Mouse (Mus musculus): ENCODE measurements at regions not wholly inside any gene's neighbourhood (a gene's known extent, or its start where the extent isn't known, plus 50 kb on each side); places are given as distances from the start of the nearest gene placed in this dataset.

DNA sequence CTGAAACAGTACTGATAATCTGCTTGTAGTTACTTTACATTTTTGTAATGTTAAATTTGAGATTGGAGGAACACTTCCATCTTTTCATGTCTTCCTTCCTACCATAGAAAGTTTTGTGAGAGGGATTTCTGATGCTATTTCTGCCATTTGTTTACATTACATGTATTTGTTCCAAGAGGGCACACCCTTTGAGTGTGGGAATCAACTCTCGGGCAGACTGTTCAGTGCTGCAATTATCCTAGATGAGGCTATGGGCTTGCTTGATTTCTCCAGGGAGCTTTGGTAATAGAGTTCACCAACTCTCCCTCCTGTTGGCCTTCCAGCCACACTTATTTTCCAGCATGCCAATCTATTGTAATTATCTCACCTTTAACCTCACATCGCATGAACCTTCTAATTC lies 52.4 kb downstream of the Gm13691 start:
- 95% methylated on average over 2 of the region's 2 CpGs for WGBS
- no peak overlapping the region for H3K27ac ChIP-seq (ENCODE audit: control insufficient read depth, insufficient read depth, low read length)
- H3K4me1 ChIP-seq (replicated peaks; ENCODE audit: control insufficient read depth, insufficient read depth, low read length), result no peaks in the 10 kb centered on the region
- H3K36me3 ChIP-seq (ENCODE audit: control insufficient read depth, insufficient read depth, low read length), result no peaks in the 10 kb centered on the region
- no peak overlapping the region for H3K4me3 ChIP-seq (ENCODE audit: control insufficient read depth, insufficient read depth, low read length)
- no peak for DNase-seq
- no peaks in the 10 kb centered on the region for H3K27me3 ChIP-seq (ENCODE audit: control insufficient read depth, insufficient read depth, low read length)
- TF ChIP-seq CTCF (IDR thresholded peaks at IDR 0.05; ENCODE audit: borderline replicate concordance, control insufficient read depth, extremely low read depth, insufficient read depth, low read length, poor library complexity) (no peak), POLR2A (IDR thresholded peaks at IDR 0.05; ENCODE audit: control insufficient read depth, extremely low read depth, insufficient read depth, low read length, poor library complexity) (no peak)

- no peaks in the 10 kb centered on the region for H3K36me3 ChIP-seq (ENCODE audit: control insufficient read depth, insufficient read depth, low read length)
- H3K4me1 ChIP-seq (replicated peaks; ENCODE audit: control insufficient read depth, insufficient read depth, low read length), result no peaks in the 10 kb centered on the region
- H3K27ac ChIP-seq (ENCODE audit: control insufficient read depth, insufficient read depth, low read length), result no peak overlapping the region
- 94% methylated on average over 9 of the region's 9 CpGs for WGBS
- TF ChIP-seq CTCF (IDR thresholded peaks at IDR 0.05; ENCODE audit: borderline replicate concordance, control insufficient read depth, extremely low read depth, insufficient read depth, low read length, poor library complexity), result no peak
- TF ChIP-seq POLR2A (IDR thresholded peaks at IDR 0.05; ENCODE audit: control insufficient read depth, extremely low read depth, insufficient read depth, low read length, poor library complexity), result no peak
- no peak overlapping the region for H3K4me3 ChIP-seq (ENCODE audit: control insufficient read depth, insufficient read depth, low read length)
- DNase-seq, result no peak
- no peaks in the 10 kb centered on the region for H3K27me3 ChIP-seq (ENCODE audit: control insufficient read depth, insufficient read depth, low read length)
These were observed 58.2 kb downstream of the Gm13691 start for GRCm38 (mm10) chr2:84048398-84049140.

DNA sequence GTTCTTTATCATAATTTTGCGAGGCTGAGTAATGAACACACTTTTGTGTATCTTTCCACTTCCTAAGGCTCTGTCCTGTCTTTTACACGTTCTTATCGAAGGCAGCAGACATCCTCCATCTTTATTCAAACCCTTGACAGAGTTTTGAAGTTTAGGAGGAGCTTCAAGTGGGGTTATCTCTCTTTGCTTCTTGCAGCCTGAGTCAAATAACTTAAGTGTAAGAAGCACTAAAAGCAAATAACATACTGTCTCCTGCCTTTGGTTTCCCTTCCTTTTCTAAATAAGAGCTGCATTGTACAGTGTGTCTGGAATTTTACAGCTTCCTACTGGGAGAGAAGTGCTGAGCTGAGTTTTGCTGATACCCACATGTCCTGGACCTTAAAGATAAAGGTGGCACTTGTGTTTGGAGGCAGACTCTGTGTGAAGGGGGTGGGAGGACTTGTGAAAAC lies 61.6 kb downstream of the Gm13691 start:
- H3K27me3 ChIP-seq (ENCODE audit: control insufficient read depth, insufficient read depth, low read length), result no peaks in the 10 kb centered on the region
- H3K4me3 ChIP-seq (ENCODE audit: control insufficient read depth, insufficient read depth, low read length), result no peak overlapping the region
- H3K4me1 ChIP-seq (replicated peaks; ENCODE audit: control insufficient read depth, insufficient read depth, low read length), result no peaks in the 10 kb centered on the region
- no peaks in the 10 kb centered on the region for H3K36me3 ChIP-seq (ENCODE audit: control insufficient read depth, insufficient read depth, low read length)
- WGBS, result 90% methylated on average over 3 of the region's 3 CpGs
- no peak for DNase-seq
- H3K27ac ChIP-seq (ENCODE audit: control insufficient read depth, insufficient read depth, low read length), result no peak overlapping the region
- no peak for TF ChIP-seq POLR2A (IDR thresholded peaks at IDR 0.05; ENCODE audit: control insufficient read depth, extremely low read depth, insufficient read depth, low read length, poor library complexity)

DNA sequence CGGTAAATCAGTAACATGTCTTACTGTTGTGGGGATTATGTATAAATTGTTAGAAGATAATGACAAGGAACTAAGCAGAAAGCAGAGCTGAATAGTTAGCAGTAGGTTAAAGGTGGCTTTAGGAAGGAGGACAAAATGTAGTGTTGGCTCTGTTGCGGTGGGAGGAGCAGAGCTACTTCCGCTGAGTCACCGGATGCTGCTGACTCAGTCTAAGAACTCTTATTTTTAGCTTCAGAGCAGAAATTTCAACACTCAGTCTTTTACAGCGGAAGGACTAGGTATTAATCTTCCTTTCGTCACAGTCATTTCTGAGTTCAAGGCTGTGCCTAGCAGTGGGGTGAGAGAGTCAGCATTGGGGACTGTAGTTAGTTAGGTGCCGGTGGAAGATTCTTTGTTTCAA lies 68.9 kb downstream of the Gm13691 start:
- Histone ChIP-seq H3K36me3 (ENCODE audit: control insufficient read depth, insufficient read depth, low read length) (no peaks in the 10 kb centered on the region), H3K27me3 (ENCODE audit: control insufficient read depth, insufficient read depth, low read length) (no peaks in the 10 kb centered on the region), H3K4me3 (ENCODE audit: control insufficient read depth, insufficient read depth, low read length) (no peak overlapping the region), H3K27ac (ENCODE audit: control insufficient read depth, insufficient read depth, low read length) (no peak overlapping the region), H3K4me1 (replicated peaks; ENCODE audit: control insufficient read depth, insufficient read depth, low read length) (peaks cover 2% of the 10 kb centered on the region; the same call in 1 of the 2 replicates)
- DNase-seq, result peak; percentile 42
- 44% methylated on average over 7 of the region's 7 CpGs for WGBS
- no peak for TF ChIP-seq POLR2A (IDR thresholded peaks at IDR 0.05; ENCODE audit: control insufficient read depth, extremely low read depth, insufficient read depth, low read length, poor library complexity)
- no peak for TF ChIP-seq CTCF (IDR thresholded peaks at IDR 0.05; ENCODE audit: borderline replicate concordance, control insufficient read depth, extremely low read depth, insufficient read depth, low read length, poor library complexity)

DNA sequence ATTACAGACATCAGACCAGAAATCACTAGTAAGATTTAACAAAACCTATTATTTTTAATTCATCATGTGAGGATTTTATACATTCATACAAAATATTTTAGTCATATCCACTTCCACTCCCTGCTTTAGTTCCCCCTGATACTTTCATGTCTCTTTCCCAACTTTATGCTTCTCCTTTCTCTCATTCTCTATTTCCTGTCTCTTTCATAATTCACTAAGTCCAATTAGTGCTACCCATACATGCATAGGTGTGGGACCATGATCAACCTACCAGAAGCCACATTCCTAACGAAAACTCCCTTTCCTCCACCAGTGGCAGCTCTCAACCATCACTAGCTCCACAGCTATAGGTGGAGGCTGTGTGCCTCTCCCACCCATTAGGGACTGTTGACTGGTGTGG lies 70.9 kb downstream of the Gm13691 start:
- no peak for TF ChIP-seq CTCF (IDR thresholded peaks at IDR 0.05; ENCODE audit: borderline replicate concordance, control insufficient read depth, extremely low read depth, insufficient read depth, low read length, poor library complexity)
- no peak for TF ChIP-seq POLR2A (IDR thresholded peaks at IDR 0.05; ENCODE audit: control insufficient read depth, extremely low read depth, insufficient read depth, low read length, poor library complexity)
- Histone ChIP-seq H3K4me3 (ENCODE audit: control insufficient read depth, insufficient read depth, low read length) (no peak overlapping the region), H3K4me1 (replicated peaks; ENCODE audit: control insufficient read depth, insufficient read depth, low read length) (peaks cover 2% of the 10 kb centered on the region; the same call in 1 of the 2 replicates), H3K36me3 (ENCODE audit: control insufficient read depth, insufficient read depth, low read length) (no peaks in the 10 kb centered on the region), H3K27ac (ENCODE audit: control insufficient read depth, insufficient read depth, low read length) (no peak overlapping the region), H3K27me3 (ENCODE audit: control insufficient read depth, insufficient read depth, low read length) (no peaks in the 10 kb centered on the region)
- no peak for DNase-seq
- WGBS, result 85% methylated on average over 1 of the region's 1 CpGs

GRCm38 (mm10) chr2:84064371-84064770 lies 74.0 kb downstream of the Gm13691 start:
- no peak overlapping the region for H3K4me3 ChIP-seq (ENCODE audit: control insufficient read depth, insufficient read depth, low read length)
- no peak for TF ChIP-seq CTCF (IDR thresholded peaks at IDR 0.05; ENCODE audit: borderline replicate concordance, control insufficient read depth, extremely low read depth, insufficient read depth, low read length, poor library complexity)
- TF ChIP-seq POLR2A (IDR thresholded peaks at IDR 0.05; ENCODE audit: control insufficient read depth, extremely low read depth, insufficient read depth, low read length, poor library complexity), result no peak
- 68% methylated on average over 2 of the region's 2 CpGs for WGBS

DNA sequence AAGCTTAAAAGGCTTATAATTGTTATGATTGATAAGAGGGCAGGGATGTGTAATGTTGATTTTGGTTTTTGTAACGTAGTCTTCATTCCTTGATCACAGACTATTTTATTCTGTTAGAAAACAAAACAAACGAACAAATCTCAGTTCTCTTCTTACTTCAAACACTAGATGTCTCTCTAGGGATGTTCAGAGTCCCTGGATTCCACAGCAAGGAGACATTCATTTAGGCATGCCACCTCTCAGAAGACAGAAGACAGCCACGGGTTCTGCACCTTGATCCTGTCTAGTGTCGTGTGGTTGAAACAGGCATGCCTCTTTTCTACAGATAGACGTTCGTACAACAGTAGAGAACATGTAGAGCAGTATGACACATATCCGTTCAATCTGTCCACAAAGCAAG lies 74.7 kb downstream of the Gm13691 start:
- no peak overlapping the region for H3K4me3 ChIP-seq (ENCODE audit: control insufficient read depth, insufficient read depth, low read length)

More at GRCm38 (mm10) chr2:84064371-84064770, 74.0 kb downstream of the Gm13691 start:
- DNase-seq, result no peak
- Histone ChIP-seq H3K36me3 (ENCODE audit: control insufficient read depth, insufficient read depth, low read length) (no peaks in the 10 kb centered on the region), H3K27me3 (ENCODE audit: control insufficient read depth, insufficient read depth, low read length) (no peaks in the 10 kb centered on the region), H3K4me1 (replicated peaks; ENCODE audit: control insufficient read depth, insufficient read depth, low read length) (peaks cover 1% of the 10 kb centered on the region; the same call in 1 of the 2 replicates), H3K27ac (ENCODE audit: control insufficient read depth, insufficient read depth, low read length) (no peak overlapping the region)

More for the DNA sequence above, 74.7 kb downstream of the Gm13691 start:
- Histone ChIP-seq H3K4me1 (replicated peaks; ENCODE audit: control insufficient read depth, insufficient read depth, low read length) (no peaks in the 10 kb centered on the region), H3K27ac (ENCODE audit: control insufficient read depth, insufficient read depth, low read length) (no peak overlapping the region), H3K27me3 (ENCODE audit: control insufficient read depth, insufficient read depth, low read length) (no peaks in the 10 kb centered on the region), H3K36me3 (ENCODE audit: control insufficient read depth, insufficient read depth, low read length) (no peaks in the 10 kb centered on the region)
- TF ChIP-seq CTCF (IDR thresholded peaks at IDR 0.05; ENCODE audit: borderline replicate concordance, control insufficient read depth, extremely low read depth, insufficient read depth, low read length, poor library complexity) (no peak), POLR2A (IDR thresholded peaks at IDR 0.05; ENCODE audit: control insufficient read depth, extremely low read depth, insufficient read depth, low read length, poor library complexity) (no peak)
- WGBS, result 77% methylated on average over 7 of the region's 7 CpGs
- DNase-seq, result no peak
